Comparison of ENCODE assay signal across 10 mouse cellular contexts in genomic region chr1:43112882-43113281, GRCm38 (mm10). TPM values are rescaled to one million over a fixed set of nuclear protein-coding genes. Genes with fewer than 3 reads are reported as not detected.
DNase-seq lines count a peak whose midpoint lies in the region; ATAC-seq and TF ChIP-seq lines count a peak whose summit lies in the region.
"Had no signal": no experiment of that assay in that cellular context is flagged by ENCODE, and none has a peak within 500 bp of the region (broad histone marks: within the 10 kb centered on the region; RNA-seq: fewer than 3 reads in every experiment).

No protein-coding gene starts in this region.

- WGBS in kidney, adult 2 months: 91% methylated on average over 2 of the region's 2 CpGs
- 84% methylated on average over 2 of the region's 2 CpGs for WGBS in kidney, embryonic 15.5 days
- 86% methylated on average over 2 of the region's 2 CpGs for WGBS in neural tube, embryonic 15.5 days

- H3K4me3 ChIP-seq in kidney, adult 2 months (ENCODE audit: insufficient read depth, low read depth, low read length): no peak overlapping the region
- H3K4me3 ChIP-seq in kidney, embryonic 15.5 days (replicated peaks): no peak overlapping the region
- H3K4me3 ChIP-seq in neural tube, embryonic 15.5 days (replicated peaks): no peak overlapping the region
- H3K4me3 ChIP-seq: embryonic facial prominence, embryonic 12.5 days; lung, embryonic 15.5 days had no signal

- TF ChIP-seq POLR2A in kidney, adult 2 months (IDR thresholded peaks at IDR 0.05; ENCODE audit: low read depth, low read length): no peak

- POLR2A ChIA-PET in Patski (lab: Charles Lee): interaction anchor here (0.5 to 0.8 kb wide), 2 partner anchors 50 to 271 kb away, joined by 3 read pairs; no protein-coding TSS in a partner anchor

- peaks cover 1% of the 10 kb centered on the region; the same call in 1 of the 2 replicates for H3K36me3 ChIP-seq in kidney, adult 2 months (ENCODE audit: control insufficient read depth, insufficient read depth, low read length)
- peaks cover 87% of the 10 kb centered on the region for H3K36me3 ChIP-seq in kidney, embryonic 15.5 days
- H3K36me3 ChIP-seq in neural tube, embryonic 15.5 days: peaks cover 74% of the 10 kb centered on the region

- peak; percentile 80 for DNase-seq in kidney, adult 2 months
- DNase-seq in Patski (ENCODE audit: low read depth, low spot score): no peak
- peak; percentile 60 to 83 for DNase-seq in cerebellum, postnatal 25 days
- DNase-seq in heart, postnatal 4 days: peak; percentile 75
- DNase-seq in left cerebral cortex, postnatal 36 days (ENCODE audit: low spot score in 2 of 2): peak; percentile 50 to 57

- H3K9ac ChIP-seq in kidney, embryonic 15.5 days: no peak overlapping the region
- H3K9ac ChIP-seq in neural tube, embryonic 15.5 days (replicated peaks): no peak overlapping the region
- H3K9ac ChIP-seq: embryonic facial prominence, embryonic 12.5 days; lung, embryonic 15.5 days had no signal

- peaks cover 5% of the 10 kb centered on the region; the same call in 1 of the 2 replicates for H3K4me1 ChIP-seq in kidney, adult 2 months (ENCODE audit: control insufficient read depth, insufficient read depth, low read length)
- H3K4me1 ChIP-seq in kidney, embryonic 15.5 days: no peaks in the 10 kb centered on the region
- H3K4me1 ChIP-seq in neural tube, embryonic 15.5 days: no peaks in the 10 kb centered on the region
- H3K4me1 ChIP-seq: embryonic facial prominence, embryonic 12.5 days; lung, embryonic 15.5 days had no signal

- H3K27me3 ChIP-seq in kidney, adult 2 months (replicated peaks; ENCODE audit: control insufficient read depth, insufficient read depth, low read length): no peaks in the 10 kb centered on the region
- H3K27me3 ChIP-seq in kidney, embryonic 15.5 days: no peaks in the 10 kb centered on the region
- no peaks in the 10 kb centered on the region for H3K27me3 ChIP-seq in Patski
- no peaks in the 10 kb centered on the region for H3K27me3 ChIP-seq in neural tube, embryonic 15.5 days (replicated peaks)
- H3K27me3 ChIP-seq: embryonic facial prominence, embryonic 12.5 days; lung, embryonic 15.5 days had no signal

- intact Hi-C loops in left cerebral cortex, postnatal 36 days (cut with DNase I): loop anchor here (2.0 kb wide), 1 partner anchor 154 kb away; no protein-coding TSS in a partner anchor

- no peak overlapping the region for H3K27ac ChIP-seq in kidney, adult 2 months (ENCODE audit: insufficient read depth, low read depth, low read length)
- no peak overlapping the region for H3K27ac ChIP-seq in kidney, embryonic 15.5 days
- H3K27ac ChIP-seq in neural tube, embryonic 15.5 days (replicated peaks): no peak overlapping the region
- H3K27ac ChIP-seq: embryonic facial prominence, embryonic 12.5 days; lung, embryonic 15.5 days had no signal

- CTCF ChIA-PET in Patski (lab: Charles Lee): interaction anchor here (0.8 to 2.8 kb wide), 7 partner anchors 9 to 152 kb away, joined by 3 to 12 read pairs (median 6); no protein-coding TSS in a partner anchor

- in situ Hi-C loops in Patski (cut with MboI; ENCODE audit: low pct_unique_long_range_greater_than_20kb): no loop called here

- no peaks in the 10 kb centered on the region for H3K9me3 ChIP-seq in kidney, embryonic 15.5 days (replicated peaks)
- H3K9me3 ChIP-seq in neural tube, embryonic 15.5 days (replicated peaks): no peaks in the 10 kb centered on the region
- H3K9me3 ChIP-seq: embryonic facial prominence, embryonic 12.5 days; lung, embryonic 15.5 days had no signal

- ATAC-seq in kidney, embryonic 15.5 days (replicated peaks; ENCODE audit: low FRiP score): no peak
- ATAC-seq in Patski: no peak
- ATAC-seq in neural tube, embryonic 15.5 days (ENCODE audit: low FRiP score): peak; percentile 70
- no peak for ATAC-seq in erythroid progenitor cell, adult 5-6 weeks (replicated peaks; ENCODE audit: low FRiP score, poor library complexity, severe bottlenecking)

- no peak overlapping the region for H3K4me2 ChIP-seq in kidney, embryonic 15.5 days
- no peak overlapping the region for H3K4me2 ChIP-seq in neural tube, embryonic 15.5 days
- H3K4me2 ChIP-seq: embryonic facial prominence, embryonic 12.5 days; lung, embryonic 15.5 days had no signal

- TF ChIP-seq CTCF in kidney, adult 2 months (conservative IDR thresholded peaks at IDR 0.05; ENCODE audit: insufficient read depth, insufficient read length, low read depth, low read length): peak; percentile 70
- peak; percentile 82 for TF ChIP-seq CTCF in Patski (IDR thresholded peaks at IDR 0.05)

RNA-seq across cellular contexts. Expression of gene AI597479, which starts 14.4 kb away (rescaled TPM):
- 4.0 and 5.0 TPM in 2 replicates for polyA plus RNA-seq in kidney, adult 2 months (2012; rRNA removed)
- 31.0 and 31.7 TPM in 2 replicates for polyA plus RNA-seq in kidney, embryonic 15.5 days (2015; fragmentation: Nextera tagmentation; extraction: Ambion mirVana)
- polyA plus RNA-seq in Patski (2021): 23.9 TPM
- total RNA-seq in heart, postnatal 4 days (2021): 1 to 10 TPM; 9.2 to 9.8 TPM
- 10 to 100 TPM; 23.4 to 23.5 TPM for total RNA-seq in left cerebral cortex, postnatal 36 days (2021)
- polyA plus RNA-seq in neural tube, embryonic 15.5 days (2015; fragmentation: Nextera tagmentation; extraction: Ambion mirVana): 39.7 and 41.4 TPM in 2 replicates
- total RNA-seq in erythroid progenitor cell, adult 5-6 weeks (2015; ENCODE audit: low replicate concordance): 5.4 and 9.4 TPM in 2 replicates
- total RNA-seq in erythroid progenitor cell, adult 5-6 weeks (2017; ENCODE audit: low replicate concordance): 4.0 and 5.7 TPM in 2 replicates

RNA-seq across cellular contexts. Expression of gene Tgfbrap1, which starts 14.4 kb away (rescaled TPM):
- polyA plus RNA-seq in kidney, adult 2 months (2012; rRNA removed): 33.4 and 35.1 TPM in 2 replicates
- polyA plus RNA-seq in kidney, embryonic 15.5 days (2015; fragmentation: Nextera tagmentation; extraction: Ambion mirVana): 11.0 and 11.5 TPM in 2 replicates
- polyA plus RNA-seq in Patski (2021): 24.4 TPM
- total RNA-seq in heart, postnatal 4 days (2021): 10 to 100 TPM; 16.3 to 17.3 TPM
- 10 to 100 TPM; 43.2 to 44.3 TPM for total RNA-seq in left cerebral cortex, postnatal 36 days (2021)
- polyA plus RNA-seq in neural tube, embryonic 15.5 days (2015; fragmentation: Nextera tagmentation; extraction: Ambion mirVana): 13.2 and 14.4 TPM in 2 replicates
- total RNA-seq in erythroid progenitor cell, adult 5-6 weeks (2015; ENCODE audit: low replicate concordance): 7.2 and 12.2 TPM in 2 replicates
- total RNA-seq in erythroid progenitor cell, adult 5-6 weeks (2017; ENCODE audit: low replicate concordance): 2.0 and 11.7 TPM in 2 replicates
